In genomic region chr2:172439843-172440639, GRCm38 (mm10) we compare ENCODE assay signal across 8 mouse cellular contexts. TPM values are rescaled to one million over a fixed set of nuclear protein-coding genes. Genes with fewer than 3 reads are reported as not detected.
DNase-seq lines count a peak whose midpoint lies in the region; ATAC-seq lines count a peak whose summit lies in the region.

Rtf2 (plus strand) TSS chr2:172440556.

- peak; percentile 100 for DNase-seq in adipocyte (ENCODE audit: low spot score)
- peak; percentile 99 for DNase-seq in embryo, embryonic 10 days (ENCODE audit: low spot score)
- peak; percentile 99 for DNase-seq in gastrocnemius, postnatal 10 days
- peak; percentile 99 for DNase-seq in induced T-regulatory cell, adult 2 months (ENCODE audit: low read depth)
- DNase-seq in left cerebral cortex, adult 9 months (ENCODE audit: low spot score in 2 of 2) = peak; percentile 96 to 100
- peak; percentile 99 for DNase-seq in right cerebral cortex, postnatal 14 days
- DNase-seq in urinary bladder, postnatal 36 days (ENCODE audit: low spot score in 2 of 2) = peak; percentile 99

- ATAC-seq in megakaryocyte progenitor cell, adult 5-6 weeks (replicated peaks; ENCODE audit: poor library complexity) = peak; percentile 83

RNA-seq across cellular contexts. Expression of gene Rtf2, which starts in this region (rescaled TPM):
- total RNA-seq in gastrocnemius, postnatal 10 days (2021) = 10 to 100 TPM; 34.9 to 40.9 TPM
- 27.6 and 29.6 TPM in 2 replicates for total RNA-seq in megakaryocyte progenitor cell, adult 5-6 weeks (2015)
- total RNA-seq in megakaryocyte progenitor cell, adult 5-6 weeks (2017) = 146 and 199 TPM in 2 replicates

Comparison
In these comparisons a context has a peak if more than half of its experiments do, and no peak if none do; other contexts are left out.
1. Peak in every context shown above with its lines: DNase-seq and ATAC-seq.